Mouse (Mus musculus) stomach, embryonic 15.5 days (tissue): Measurements from ENCODE around the gene Tbc1d4. TPM values are rescaled to one million over a fixed set of nuclear protein-coding genes. Genes with fewer than 3 reads are reported as not detected.

Experiments used
- ATAC-seq: fragments of 200-750 bp; cut with Nextera tagmentation; 2 replicates; pipeline ENCODE4 v1.8.0; 2017; ENCODE audit warnings: low read depth, moderate number of reproducible peaks, moderate TSS enrichment; ENCODE audit not compliant: insufficient read depth, low FRiP score
- H3K27ac ChIP-seq: fragments of 300-500 bp; sonication (generic); 2 replicates; pipeline ENCODE4 v1.5.1; 2015; ENCODE audit warnings: mild to moderate bottlenecking, inconsistent platforms
- H3K27me3 ChIP-seq: fragments of 300-500 bp; sonication (generic); replicated peaks from 2 replicates; pipeline ENCODE4 v1.6.1; 2015; ENCODE audit warnings: inconsistent platforms
- H3K36me3 ChIP-seq: fragments of 300-500 bp; sonication (generic); 2 replicates; pipeline ENCODE4 v1.6.1; 2015; ENCODE audit warnings: inconsistent platforms
- H3K4me1 ChIP-seq: fragments of 300-500 bp; sonication (generic); 2 replicates; pipeline ENCODE4 v1.6.1; 2015; ENCODE audit warnings: inconsistent platforms
- H3K4me2 ChIP-seq: fragments of 300-500 bp; sonication (generic); 2 replicates; pipeline ENCODE4 v1.6.1; 2015; ENCODE audit warnings: mild to moderate bottlenecking, inconsistent platforms
- H3K4me3 ChIP-seq: fragments of 300-500 bp; sonication (generic); replicated peaks from 2 replicates; pipeline ENCODE4 v1.5.1; 2015; ENCODE audit warnings: inconsistent platforms
- H3K9ac ChIP-seq: fragments of 300-500 bp; sonication (generic); 2 replicates; pipeline ENCODE4 v1.6.1; 2015; ENCODE audit warnings: inconsistent platforms
- H3K9me3 ChIP-seq: fragments of 300-500 bp; sonication (generic); 2 replicates; pipeline ENCODE4 v1.6.1; 2016; ENCODE audit warnings: inconsistent platforms
- WGBS: fragments of 180-500 bp; shearing (Covaris S2); methylation state at CpG from one replicate; pipeline ENCODE4 v1.1.7; 2015; 5-methylcytosine and 5-hydroxymethylcytosine counted together
- polyA plus RNA-seq: library from polyadenylated mRNA; unstranded; fragments of >200 nt; fragmentation: Nextera tagmentation; extraction: Ambion mirVana; gene quantifications from 2 replicates; pipeline ENCODE4 v1.2.1, GENCODE M21; 2015

Gene Tbc1d4
- polyA plus RNA-seq, 1 experiment from 2014 or later, result 10.3 TPM

- Histone ChIP-seq H3K27ac (no peak overlapping the region), H3K27me3 (no peaks in the 10 kb centered on the region), H3K9ac (no peak overlapping the region), H3K36me3 (no peaks in the 10 kb centered on the region), H3K4me1 (no peaks in the 10 kb centered on the region), H3K9me3 (no peaks in the 10 kb centered on the region), H3K4me2 (no peak overlapping the region), H3K4me3 (no peak overlapping the region)
- WGBS, result 85% methylated on average over 2 of the region's 2 CpGs
- no peak for ATAC-seq
Observed at GRCm38 (mm10) chr14:101519964-101520363, 89.0 kb downstream of the Tbc1d4 start.

- WGBS, result 54% methylated on average over 14 of the region's 14 CpGs
- Histone ChIP-seq H3K4me1 (no peaks in the 10 kb centered on the region), H3K4me3 (no peak overlapping the region), H3K27ac (no peak overlapping the region), H3K9ac (no peak overlapping the region), H3K36me3 (no peaks in the 10 kb centered on the region), H3K9me3 (no peaks in the 10 kb centered on the region), H3K27me3 (no peaks in the 10 kb centered on the region), H3K4me2 (no peak overlapping the region)
- no peak for ATAC-seq
Observed at GRCm38 (mm10) chr14:101518259-101518658, 90.7 kb downstream of the Tbc1d4 start.

DNA sequence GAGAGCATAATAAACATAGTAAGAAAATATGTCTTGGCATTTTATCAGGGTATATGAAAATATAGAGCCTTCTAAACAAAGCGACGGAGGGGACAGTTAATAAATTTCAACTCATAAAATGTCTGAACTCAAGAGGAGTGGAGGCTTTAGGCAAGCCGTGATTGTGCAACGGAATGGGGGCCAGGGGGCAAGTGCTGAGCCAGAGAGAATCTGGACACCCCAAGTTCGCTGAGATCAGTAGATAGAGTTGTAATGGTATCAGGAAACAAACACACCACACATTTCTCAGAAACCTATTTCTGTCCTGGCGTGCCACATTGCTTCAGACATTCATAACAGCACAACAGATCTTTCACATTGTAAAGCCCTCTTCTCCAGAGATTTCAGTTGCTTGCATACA is 91.2 kb downstream of the Tbc1d4 start:
- WGBS, result 75% methylated on average over 6 of the region's 6 CpGs
- no peaks in the 10 kb centered on the region for H3K36me3 ChIP-seq
- ATAC-seq, result no peak

GRCm38 (mm10) chr14:101517341-101517740 is 91.7 kb downstream of the Tbc1d4 start:
- no peaks in the 10 kb centered on the region for H3K9me3 ChIP-seq
- H3K27me3 ChIP-seq, result no peaks in the 10 kb centered on the region
- 21% methylated on average over 5 of the region's 5 CpGs for WGBS
- no peak for ATAC-seq
- no peak overlapping the region for H3K4me3 ChIP-seq
- no peak overlapping the region for H3K9ac ChIP-seq
- no peaks in the 10 kb centered on the region for H3K36me3 ChIP-seq
- no peak overlapping the region for H3K4me2 ChIP-seq
- no peaks in the 10 kb centered on the region for H3K4me1 ChIP-seq
- no peak overlapping the region for H3K27ac ChIP-seq

More for the DNA sequence above, 91.2 kb downstream of the Tbc1d4 start:
- H3K9me3 ChIP-seq, result no peaks in the 10 kb centered on the region
- H3K27ac ChIP-seq, result no peak overlapping the region
- no peak overlapping the region for H3K4me3 ChIP-seq
- H3K9ac ChIP-seq, result no peak overlapping the region
- H3K4me2 ChIP-seq, result no peak overlapping the region
- no peaks in the 10 kb centered on the region for H3K27me3 ChIP-seq
- no peaks in the 10 kb centered on the region for H3K4me1 ChIP-seq

- no peak overlapping the region for H3K27ac ChIP-seq
- no peaks in the 10 kb centered on the region for H3K36me3 ChIP-seq
- H3K4me2 ChIP-seq, result no peak overlapping the region
- no peaks in the 10 kb centered on the region for H3K4me1 ChIP-seq
- 38% methylated on average over 5 of the region's 5 CpGs for WGBS
- no peak overlapping the region for H3K4me3 ChIP-seq
- H3K27me3 ChIP-seq, result no peaks in the 10 kb centered on the region
- no peak overlapping the region for H3K9ac ChIP-seq
- no peaks in the 10 kb centered on the region for H3K9me3 ChIP-seq
- ATAC-seq, result no peak
Observed at GRCm38 (mm10) chr14:101516864-101517263, 92.1 kb downstream of the Tbc1d4 start.

DNA sequence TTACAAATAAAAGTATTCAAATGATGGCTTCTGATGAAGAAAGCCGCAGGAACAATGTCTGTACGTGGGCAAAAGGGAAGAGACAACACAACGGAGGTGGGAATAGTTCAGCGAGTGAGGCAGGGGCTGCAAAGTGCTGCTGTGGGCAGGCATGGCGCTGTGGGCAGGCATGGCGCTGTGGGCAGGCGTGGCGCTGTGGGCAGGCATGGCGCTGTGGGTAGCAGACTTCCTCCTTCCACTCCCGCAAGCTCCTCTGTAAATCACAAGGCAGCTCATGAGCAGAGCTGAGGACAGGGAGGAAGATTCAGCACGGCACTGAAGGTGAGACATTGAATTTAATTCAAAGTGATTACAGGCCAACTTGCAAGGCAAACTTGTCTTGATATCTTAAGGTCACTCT is 93.0 kb downstream of the Tbc1d4 start:
- no peaks in the 10 kb centered on the region for H3K4me1 ChIP-seq
- H3K27me3 ChIP-seq, result no peaks in the 10 kb centered on the region
- H3K4me3 ChIP-seq, result no peak overlapping the region
- no peak for ATAC-seq
- no peaks in the 10 kb centered on the region for H3K36me3 ChIP-seq
- 92% methylated on average over 11 of the region's 11 CpGs for whole genome bisulfite sequencing
- no peaks in the 10 kb centered on the region for H3K9me3 ChIP-seq
- no peak overlapping the region for H3K9ac ChIP-seq
- no peak overlapping the region for H3K27ac ChIP-seq
- no peak overlapping the region for H3K4me2 ChIP-seq

GRCm38 (mm10) chr14:101515271-101515670 is 93.7 kb downstream of the Tbc1d4 start:
- ATAC-seq, result no peak
- H3K27me3 ChIP-seq, result no peaks in the 10 kb centered on the region
- WGBS, result 73% methylated on average over 4 of the region's 4 CpGs

GRCm38 (mm10) chr14:101514557-101514971 is 94.4 kb downstream of the Tbc1d4 start:
- no peaks in the 10 kb centered on the region for H3K9me3 ChIP-seq
- no peaks in the 10 kb centered on the region for H3K4me1 ChIP-seq
- no peak for ATAC-seq
- no peak overlapping the region for H3K9ac ChIP-seq
- H3K4me3 ChIP-seq, result no peak overlapping the region
- H3K27me3 ChIP-seq, result no peaks in the 10 kb centered on the region
- H3K36me3 ChIP-seq, result no peaks in the 10 kb centered on the region
- H3K27ac ChIP-seq, result no peak overlapping the region
- H3K4me2 ChIP-seq, result no peak overlapping the region
- 67% methylated on average over 5 of the region's 5 CpGs for WGBS

More at GRCm38 (mm10) chr14:101515271-101515670, 93.7 kb downstream of the Tbc1d4 start:
- Histone ChIP-seq H3K27ac (no peak overlapping the region), H3K9me3 (no peaks in the 10 kb centered on the region), H3K4me2 (no peak overlapping the region), H3K36me3 (no peaks in the 10 kb centered on the region), H3K9ac (no peak overlapping the region), H3K4me1 (no peaks in the 10 kb centered on the region), H3K4me3 (no peak overlapping the region)

GRCm38 (mm10) chr14:101513163-101513562 is 95.8 kb downstream of the Tbc1d4 start:
- no peak overlapping the region for H3K27ac ChIP-seq
- H3K4me1 ChIP-seq, result no peaks in the 10 kb centered on the region
- 74% methylated on average over 11 of the region's 11 CpGs for WGBS
- H3K9ac ChIP-seq, result no peak overlapping the region
- H3K4me2 ChIP-seq, result no peak overlapping the region
- no peaks in the 10 kb centered on the region for H3K27me3 ChIP-seq
- ATAC-seq, result no peak
- no peaks in the 10 kb centered on the region for H3K9me3 ChIP-seq
- no peaks in the 10 kb centered on the region for H3K36me3 ChIP-seq
- H3K4me3 ChIP-seq, result no peak overlapping the region

- Histone ChIP-seq H3K36me3 (no peaks in the 10 kb centered on the region), H3K4me3 (no peak overlapping the region), H3K27ac (no peak overlapping the region), H3K4me2 (no peak overlapping the region), H3K9me3 (no peaks in the 10 kb centered on the region), H3K4me1 (no peaks in the 10 kb centered on the region), H3K9ac (no peak overlapping the region), H3K27me3 (no peaks in the 10 kb centered on the region)
- 63% methylated on average over 8 of the region's 8 CpGs for WGBS
- no peak for ATAC-seq
Observed at GRCm38 (mm10) chr14:101511410-101511809, 97.6 kb downstream of the Tbc1d4 start.

DNA sequence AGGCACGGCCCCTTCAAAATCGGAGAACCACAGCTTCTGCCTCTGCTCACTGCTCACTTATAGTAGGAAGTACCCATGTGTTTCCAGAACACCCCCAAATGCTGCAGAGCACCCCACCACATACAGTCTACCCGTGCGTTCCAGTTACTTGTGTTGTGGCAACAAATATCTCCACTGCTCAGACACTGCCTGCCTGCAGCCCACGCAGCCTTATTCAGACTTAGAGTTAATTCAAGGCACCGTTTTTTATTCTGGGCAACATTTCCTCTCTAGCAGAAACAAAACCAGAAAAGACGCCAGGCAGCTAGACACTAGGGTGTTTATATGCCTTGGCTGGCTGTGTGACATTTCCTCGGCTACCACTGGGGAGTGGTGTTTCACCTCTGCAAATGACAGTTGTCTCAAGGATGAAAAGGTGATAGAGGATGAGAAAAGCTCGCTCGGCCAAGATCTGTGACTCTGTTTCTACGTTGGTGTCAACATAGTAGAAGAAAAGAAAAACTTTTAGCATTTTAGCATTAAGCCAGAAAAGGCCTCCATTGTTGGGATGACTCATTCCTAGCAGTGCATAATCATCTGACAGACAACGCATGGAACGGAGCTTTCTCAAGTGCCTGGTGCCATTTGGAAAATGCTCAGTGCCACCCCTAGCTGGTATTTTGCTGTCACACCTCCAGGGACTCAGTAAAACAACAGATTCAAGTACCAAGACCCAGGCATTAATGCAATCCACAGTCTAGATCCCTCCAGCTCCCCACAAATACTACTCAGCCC is 98.3 kb downstream of the Tbc1d4 start:
- Histone ChIP-seq H3K27ac (no peak overlapping the region), H3K36me3 (no peaks in the 10 kb centered on the region), H3K4me3 (no peak overlapping the region), H3K4me2 (no peak overlapping the region), H3K9me3 (no peaks in the 10 kb centered on the region), H3K4me1 (no peaks in the 10 kb centered on the region), H3K27me3 (no peaks in the 10 kb centered on the region), H3K9ac (no peak overlapping the region)
- 75% methylated on average over 13 of the region's 13 CpGs for WGBS
- no peak for ATAC-seq

DNA sequence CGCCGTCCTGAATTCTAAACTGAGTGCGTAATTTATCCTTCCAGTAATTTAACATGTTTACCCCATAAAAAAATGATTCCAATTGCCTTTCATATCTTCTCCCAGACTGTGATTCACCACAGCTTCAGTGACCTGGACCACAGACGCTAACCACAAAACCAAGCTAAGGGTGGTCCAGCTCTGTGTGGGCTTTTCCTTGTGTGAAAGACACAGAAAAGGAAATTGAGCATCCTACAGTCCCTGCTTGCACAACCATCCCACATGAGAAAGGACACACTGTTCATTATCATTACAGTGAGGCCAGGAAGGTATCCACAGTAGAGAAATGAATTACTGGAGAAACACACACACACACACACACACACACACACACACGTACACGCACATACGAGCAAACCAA is 99.2 kb downstream of the Tbc1d4 start:
- Histone ChIP-seq H3K4me2 (no peak overlapping the region), H3K36me3 (no peaks in the 10 kb centered on the region), H3K4me1 (no peaks in the 10 kb centered on the region), H3K4me3 (no peak overlapping the region), H3K9ac (no peak overlapping the region), H3K27me3 (no peaks in the 10 kb centered on the region), H3K9me3 (no peaks in the 10 kb centered on the region), H3K27ac (no peak overlapping the region)
- WGBS, result 71% methylated on average over 7 of the region's 7 CpGs
- no peak for ATAC-seq

DNA sequence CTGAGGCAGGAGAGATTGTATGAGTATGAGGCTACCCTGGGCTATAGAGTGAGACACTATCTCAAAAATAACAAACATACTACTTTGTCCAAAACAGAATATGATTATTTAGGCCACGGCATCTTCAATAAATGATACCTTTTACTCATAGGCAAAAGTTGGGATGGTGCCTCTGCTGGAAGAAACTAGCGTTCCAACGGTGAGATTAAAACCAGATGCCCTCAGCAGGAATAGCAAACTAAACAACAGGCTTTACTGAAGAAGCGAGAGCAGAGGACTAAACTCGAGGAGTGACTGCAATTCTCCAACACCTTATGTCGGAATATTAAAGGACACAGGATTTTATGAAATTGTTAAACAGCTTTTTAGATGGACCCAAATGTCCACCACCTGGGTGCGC is 101.0 kb downstream of the Tbc1d4 start:
- WGBS, result 64% methylated on average over 7 of the region's 7 CpGs

More for the DNA sequence above, 101.0 kb downstream of the Tbc1d4 start:
- no peak overlapping the region for H3K27ac ChIP-seq
- no peaks in the 10 kb centered on the region for H3K27me3 ChIP-seq
- H3K4me3 ChIP-seq, result no peak overlapping the region
- no peak for ATAC-seq
- no peak overlapping the region for H3K9ac ChIP-seq
- no peaks in the 10 kb centered on the region for H3K36me3 ChIP-seq
- H3K4me2 ChIP-seq, result no peak overlapping the region
- H3K4me1 ChIP-seq, result no peaks in the 10 kb centered on the region
- H3K9me3 ChIP-seq, result no peaks in the 10 kb centered on the region
